Comparison of ENCODE assay signal across 31 mouse cellular contexts in the genomic region with DNA sequence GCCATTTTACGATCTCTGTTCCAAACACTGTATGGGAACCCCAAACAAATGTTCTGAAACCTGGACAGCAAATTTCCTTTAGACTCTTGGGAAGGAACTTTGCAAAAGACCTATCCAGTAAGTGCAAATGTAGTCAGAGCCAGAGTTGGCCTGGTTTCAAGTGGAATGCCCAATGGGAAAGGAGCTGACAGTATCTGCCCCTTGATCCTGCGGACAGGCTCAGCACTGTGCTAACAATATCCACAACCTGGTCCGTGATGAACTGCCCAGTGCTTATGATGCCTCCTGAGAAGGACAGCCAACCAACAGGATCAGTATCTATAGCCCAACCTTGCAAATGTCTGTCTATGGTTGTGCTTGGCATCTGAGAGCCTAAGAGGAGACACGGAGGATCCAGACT. TPM values are rescaled to one million over a fixed set of nuclear protein-coding genes. Genes with fewer than 3 reads are reported as not detected.
DNase-seq lines count a peak whose midpoint lies in the region; ATAC-seq and TF ChIP-seq lines count a peak whose summit lies in the region.
"Had no signal": no experiment of that assay in that cellular context is flagged by ENCODE, and none has a peak within 500 bp of the region (broad histone marks: within the 10 kb centered on the region; RNA-seq: fewer than 3 reads in every experiment).

No protein-coding gene starts in this region.

- ATAC-seq in kidney, embryonic 15.5 days (replicated peaks; ENCODE audit: low FRiP score) = no peak

- no peak overlapping the region for H3K4me2 ChIP-seq in kidney, embryonic 15.5 days

- no peaks in the 10 kb centered on the region for H3K36me3 ChIP-seq in kidney, adult 2 months (ENCODE audit: control insufficient read depth, insufficient read depth, low read length)
- H3K36me3 ChIP-seq in kidney, embryonic 15.5 days = peaks cover 11% of the 10 kb centered on the region; the same call in 1 of the 2 replicates

- 75% methylated on average over 4 of the region's 4 CpGs for WGBS in kidney, adult 2 months
- 79% methylated on average over 4 of the region's 4 CpGs for WGBS in kidney, embryonic 15.5 days

- peak; percentile 62 for DNase-seq in adrenal gland, postnatal 10 days
- DNase-seq in adrenal gland, postnatal 4 days (ENCODE audit: low spot score in 2 of 2) = no peak
- DNase-seq in kidney, adult 2 months = peak; percentile 76
- peak; percentile 19 for DNase-seq in adipocyte (ENCODE audit: low spot score)
- DNase-seq in kidney, postnatal 25 days = peak; percentile 64 to 78
- DNase-seq in frontal cortex, adult 2 months (ENCODE audit: extremely low spot score in 1 of 2, low spot score in 1 of 2) = no peak
- no peak for DNase-seq in cerebellum, adult 8-10 months
- DNase-seq: cerebellum, adult 2 months; cerebellum, postnatal 36 days; lung, adult 2 months; lung, postnatal 14 days; right cerebral cortex, adult 18-20 months; right cerebral cortex, postnatal 4 days; thymus, postnatal 14 days had no signal

- no peak for TF ChIP-seq POLR2A in kidney, adult 2 months (IDR thresholded peaks at IDR 0.05; ENCODE audit: low read depth, low read length)

- no peak for TF ChIP-seq CTCF in kidney, adult 2 months (conservative IDR thresholded peaks at IDR 0.05; ENCODE audit: insufficient read depth, insufficient read length, low read depth, low read length)

- no peaks in the 10 kb centered on the region for H3K27me3 ChIP-seq in kidney, adult 2 months (replicated peaks; ENCODE audit: control insufficient read depth, insufficient read depth, low read length)
- no peaks in the 10 kb centered on the region for H3K27me3 ChIP-seq in kidney, embryonic 15.5 days
- H3K27me3 ChIP-seq: embryonic facial prominence, embryonic 13.5 days; forebrain, embryonic 12.5 days; intestine, embryonic 15.5 days had no signal

- H3K9me3 ChIP-seq in kidney, embryonic 15.5 days (replicated peaks) = no peaks in the 10 kb centered on the region
- H3K9me3 ChIP-seq: embryonic facial prominence, embryonic 13.5 days; forebrain, embryonic 12.5 days; intestine, embryonic 15.5 days had no signal

- H3K9ac ChIP-seq in kidney, embryonic 15.5 days = no peak overlapping the region
- H3K9ac ChIP-seq: forebrain, embryonic 12.5 days; intestine, embryonic 15.5 days had no signal

- peaks cover 10% of the 10 kb centered on the region for H3K4me1 ChIP-seq in kidney, adult 2 months (ENCODE audit: control insufficient read depth, insufficient read depth, low read length)
- H3K4me1 ChIP-seq in kidney, embryonic 15.5 days = peaks cover 13% of the 10 kb centered on the region

- peak overlapping the region; percentile 52; the same call in 1 of the 2 replicates for H3K27ac ChIP-seq in kidney, adult 2 months (ENCODE audit: insufficient read depth, low read depth, low read length)
- H3K27ac ChIP-seq in kidney, embryonic 15.5 days = no peak overlapping the region
- H3K27ac ChIP-seq: forebrain, embryonic 12.5 days had no signal

- H3K4me3 ChIP-seq in kidney, adult 2 months (ENCODE audit: insufficient read depth, low read depth, low read length) = no peak overlapping the region
- H3K4me3 ChIP-seq in kidney, embryonic 15.5 days (replicated peaks) = no peak overlapping the region
- H3K4me3 ChIP-seq: intestine, embryonic 15.5 days had no signal

RNA-seq across cellular contexts. Expression of a gene that starts 12.0 kb away (rescaled TPM):
- total RNA-seq in adrenal gland, postnatal 10 days (2021) = 10 to 100 TPM; 16.8 to 20.4 TPM
- total RNA-seq in adrenal gland, postnatal 4 days (2021) = 10 to 100 TPM; 21.4 to 23.4 TPM
- polyA plus RNA-seq in kidney, adult 2 months (2012; rRNA removed) = 20.1 and 20.6 TPM in 2 replicates
- 33.3 and 34.7 TPM in 2 replicates for polyA plus RNA-seq in kidney, embryonic 15.5 days (2015; fragmentation: Nextera tagmentation; extraction: Ambion mirVana)
- 16.2 and 19.2 TPM in 2 replicates for polyA plus RNA-seq in frontal cortex, adult 2 months (2012; rRNA removed)

RNA-seq across cellular contexts. Expression of a gene that starts 12.2 kb away (rescaled TPM):
- 10 to 100 TPM; 59.9 to 65.8 TPM for total RNA-seq in adrenal gland, postnatal 10 days (2021)
- total RNA-seq in adrenal gland, postnatal 4 days (2021) = 10 to 100 TPM; 73.3 to 75.8 TPM
- 18.1 and 21.9 TPM in 2 replicates for polyA plus RNA-seq in kidney, adult 2 months (2012; rRNA removed)
- polyA plus RNA-seq in kidney, embryonic 15.5 days (2015; fragmentation: Nextera tagmentation; extraction: Ambion mirVana) = 118 and 124 TPM in 2 replicates
- polyA plus RNA-seq in frontal cortex, adult 2 months (2012; rRNA removed) = 42.9 and 43.0 TPM in 2 replicates

RNA-seq across cellular contexts. Expression of a gene that starts 34.1 kb away (rescaled TPM):
- total RNA-seq in adrenal gland, postnatal 10 days (2021) = not detected
- total RNA-seq in adrenal gland, postnatal 4 days (2021) = not detected
- polyA plus RNA-seq in kidney, adult 2 months (2012; rRNA removed) = 0.37 and 0.53 TPM in 2 replicates
- polyA plus RNA-seq in kidney, embryonic 15.5 days (2015; fragmentation: Nextera tagmentation; extraction: Ambion mirVana) = 0.19 and 0.25 TPM in 2 replicates
- 0.18 TPM in 1 of 2 replicates, not detected in the other for polyA plus RNA-seq in frontal cortex, adult 2 months (2012; rRNA removed)
- total RNA-seq: gastrocnemius, adult 18-20 months; gastrocnemius, postnatal 4 days; hematopoietic stem cell, adult 5-6 weeks; layer of hippocampus, adult 2 months; layer of hippocampus, postnatal 25 days; left cerebral cortex, postnatal 10 days; megakaryocyte progenitor cell, adult 5-6 weeks; midbrain, postnatal 0 days had no signal
- polyA plus RNA-seq: embryonic facial prominence, embryonic 13.5 days; erythroblast, embryonic 14.5 days; forebrain, embryonic 12.5 days; heart, embryonic 16.5 days; intestine, embryonic 15.5 days; limb, embryonic 11.5 days; lung, adult 2 months; midbrain, postnatal 0 days; neural tube, embryonic 14.5 days had no signal

RNA-seq across cellular contexts. Expression of a gene that starts 45.6 kb away (rescaled TPM):
- 1,000 to 10,000 TPM; 3,016 to 7,289 TPM for total RNA-seq in adrenal gland, postnatal 10 days (2021)
- 1,000 to 10,000 TPM in 1 of 2 experiments, 10 to 100 TPM in 1; 68.1 to 2,750 TPM for total RNA-seq in adrenal gland, postnatal 4 days (2021)
- 0.77 TPM in 1 of 2 replicates, not detected in the other for polyA plus RNA-seq in kidney, adult 2 months (2012; rRNA removed)
- polyA plus RNA-seq in kidney, embryonic 15.5 days (2015; fragmentation: Nextera tagmentation; extraction: Ambion mirVana) = 10.8 and 32.4 TPM in 2 replicates
- 0.14 and 0.42 TPM in 2 replicates for polyA plus RNA-seq in frontal cortex, adult 2 months (2012; rRNA removed)
- total RNA-seq: hematopoietic stem cell, adult 5-6 weeks; layer of hippocampus, adult 2 months; layer of hippocampus, postnatal 25 days; left cerebral cortex, postnatal 10 days; megakaryocyte progenitor cell, adult 5-6 weeks; midbrain, postnatal 0 days had no signal
- polyA plus RNA-seq: cerebellum, adult 2 months; embryonic facial prominence, embryonic 13.5 days; forebrain, embryonic 12.5 days; hindbrain, embryonic 16.5 days; limb, embryonic 11.5 days had no signal

Comparison
In these comparisons a context has a peak if more than half of its experiments do, and no peak if none do; other contexts are left out.
1. DNase-seq: peak in adrenal gland, postnatal 10 days (single experiment), kidney, adult 2 months (single experiment), adipocyte (single experiment) and kidney, postnatal 25 days (2 of 2); none in adrenal gland, postnatal 4 days (0 of 2), frontal cortex, adult 2 months (0 of 2) and cerebellum, adult 8-10 months (single experiment).